Mouse (Mus musculus) G1E (cell line): Measurements from ENCODE around the gene Mrpl36.

Experiments used
- CTCF ChIP-seq: IDR thresholded peaks from 2 replicates; pipeline ENCODE4 v1.5.1; 2012; ENCODE audit warnings: low read depth, low read length, inconsistent platforms, mixed read lengths
- GATA1 ChIP-seq: IDR thresholded peaks from 2 replicates; pipeline ENCODE4 v1.6.1; 2012; ENCODE audit warnings: borderline replicate concordance, low read length, inconsistent platforms, mixed read lengths
- POLR2AphosphoS5 ChIP-seq: IDR thresholded peaks from 2 replicates; pipeline ENCODE4 v1.6.1; 2012; ENCODE audit warnings: low read depth, low read length, inconsistent platforms; ENCODE audit not compliant: insufficient replicate concordance
- TAL1 ChIP-seq: conservative IDR thresholded peaks from 2 replicates; pipeline ENCODE4 v1.6.1; 2012; ENCODE audit warnings: low read depth, low read length, inconsistent platforms, mixed read lengths

DNA sequence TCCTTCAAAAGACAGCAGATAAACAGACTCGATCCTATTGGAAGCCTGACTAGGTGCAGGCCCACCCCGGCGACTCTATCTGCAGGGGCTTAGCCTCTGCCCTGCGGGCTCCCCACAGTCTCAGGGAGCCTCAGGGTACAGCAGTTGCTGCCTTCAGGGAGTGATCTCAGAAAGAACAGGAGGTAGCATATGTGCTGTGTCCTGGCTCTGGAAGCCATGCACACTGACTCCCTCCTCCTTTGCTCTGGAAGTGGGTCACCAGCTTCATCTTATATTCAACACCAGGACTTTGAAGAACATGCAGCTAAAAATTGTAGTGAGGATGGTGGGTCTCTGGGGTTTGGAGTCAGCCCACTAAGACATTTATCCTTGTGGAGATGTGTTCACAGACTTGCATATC is 45.1 kb downstream of the Mrpl36 start:
- no peak for TF ChIP-seq CTCF
- TF ChIP-seq TAL1: no peak
- TF ChIP-seq GATA1: no peak
- no peak for TF ChIP-seq POLR2AphosphoS5
